Mouse (Mus musculus): ENCODE measurements around the gene Thsd7b. TPM values are rescaled to one million over a fixed set of nuclear protein-coding genes. Genes with fewer than 3 reads are reported as not detected.
"Not testable (repeated sequence)": the region's sequence is repeated elsewhere in the genome, so short reads cannot be mapped to it uniquely, and the experiment has no call there.

Gene Thsd7b
- polyA plus RNA-seq, 1 experiment from 2014 or later, result 0.54 TPM

DNA sequence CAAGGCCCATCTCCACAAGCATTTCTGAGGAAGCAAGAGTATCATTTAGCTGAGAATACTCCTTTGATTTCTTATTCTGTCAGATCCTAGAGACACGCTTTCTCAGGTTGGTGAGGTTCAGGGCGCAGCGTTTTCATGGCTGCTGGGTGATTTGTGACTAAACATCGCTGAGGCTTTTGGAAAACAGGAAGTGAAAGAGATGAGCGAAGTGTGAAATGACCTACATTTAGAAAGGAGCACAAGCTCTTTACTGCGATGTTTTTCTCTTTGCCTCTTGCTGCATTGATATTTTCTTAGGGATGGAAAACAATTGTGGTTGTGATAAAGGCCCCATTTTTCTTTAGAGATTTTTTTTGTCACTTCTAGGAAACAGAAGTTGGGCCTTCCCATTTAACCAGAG lies 351.4 kb downstream of the Thsd7b start:
- H3K9ac ChIP-seq, result no peak overlapping the region
- no peaks in the 10 kb centered on the region for H3K27me3 ChIP-seq (ENCODE audit: insufficient read depth, low read length)
- no peaks in the 10 kb centered on the region for H3K36me3 ChIP-seq (ENCODE audit: insufficient read depth)
- H3K27ac ChIP-seq (ENCODE audit: low read depth), result no peak overlapping the region
- no peaks in the 10 kb centered on the region for H3K4me1 ChIP-seq (ENCODE audit: insufficient read depth)
- H3K4me2 ChIP-seq, result no peak overlapping the region
- ATAC-seq (ENCODE audit: insufficient read depth) (no peak), DNase-seq (no peak)
- TF ChIP-seq CTCF (IDR thresholded peaks at IDR 0.05; ENCODE audit: low read depth), result no peak
- no peak overlapping the region for H3K4me3 ChIP-seq (ENCODE audit: low read depth, low read length)
- WGBS, result 54% methylated on average over 6 of the region's 6 CpGs
- H3K9me3 ChIP-seq (ENCODE audit: low read depth, low read length), result no peaks in the 10 kb centered on the region

DNA sequence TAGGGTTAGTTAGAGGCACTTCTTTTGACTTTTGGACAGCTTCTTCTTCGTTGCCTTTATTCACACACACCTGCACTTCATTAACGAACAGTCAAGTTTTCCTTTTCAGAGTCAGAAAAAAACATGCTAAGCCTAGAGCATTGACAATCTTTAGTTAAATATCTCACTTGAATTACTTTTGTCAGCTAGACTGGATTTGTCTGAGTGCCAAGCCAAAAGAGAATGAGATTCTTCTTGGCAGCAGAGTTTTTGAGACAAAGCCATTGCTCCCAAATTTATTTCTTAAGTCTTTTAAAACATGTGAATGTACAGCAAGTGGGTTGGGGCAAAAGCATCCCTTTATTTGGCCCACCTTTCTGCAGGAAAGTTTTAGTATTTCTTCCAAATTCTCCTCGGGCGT lies 362.0 kb downstream of the Thsd7b start:
- H3K9ac ChIP-seq, result no peak overlapping the region
- H3K36me3 ChIP-seq (ENCODE audit: insufficient read depth), result no peaks in the 10 kb centered on the region
- H3K4me2 ChIP-seq, result no peak overlapping the region
- ATAC-seq (ENCODE audit: insufficient read depth), result no peak
- no peak overlapping the region for H3K27ac ChIP-seq (ENCODE audit: low read depth)
- no peaks in the 10 kb centered on the region for H3K27me3 ChIP-seq (ENCODE audit: insufficient read depth, low read length)
- 69% methylated on average over 4 of the region's 4 CpGs for WGBS
- no peak for TF ChIP-seq CTCF (IDR thresholded peaks at IDR 0.05; ENCODE audit: low read depth)
- DNase-seq, result no peak
- no peak overlapping the region for H3K4me3 ChIP-seq (ENCODE audit: low read depth, low read length)
- no peaks in the 10 kb centered on the region for H3K4me1 ChIP-seq (ENCODE audit: insufficient read depth)
- no peaks in the 10 kb centered on the region for H3K9me3 ChIP-seq (ENCODE audit: low read depth, low read length)

DNA sequence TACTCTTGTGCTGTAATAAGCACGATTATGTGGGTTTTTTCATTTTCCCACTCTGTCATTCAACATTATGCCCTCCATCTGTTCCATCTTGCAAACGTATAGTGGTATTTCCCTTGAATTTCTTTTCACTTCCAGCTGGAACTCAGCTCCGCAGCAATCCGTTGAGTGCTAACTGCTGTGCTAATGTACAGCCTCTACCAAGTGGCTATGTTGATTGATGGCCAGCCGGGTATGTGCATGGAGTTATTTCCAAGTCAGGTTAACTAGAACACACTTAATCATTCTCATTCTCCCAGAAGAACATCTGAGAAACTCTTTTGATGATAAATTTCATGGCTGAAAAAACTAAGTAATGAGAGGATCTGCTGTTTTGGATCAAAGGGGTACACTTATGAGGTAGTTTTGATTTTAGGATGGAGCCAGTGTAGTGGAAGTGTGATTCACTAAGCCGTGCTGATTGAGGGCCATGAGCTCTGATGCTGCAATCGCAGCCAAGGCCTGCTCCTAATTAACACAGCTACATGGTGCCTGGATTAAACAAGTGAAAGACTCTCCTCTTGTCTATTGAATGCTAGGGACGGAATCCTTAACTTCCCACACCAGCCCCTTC lies 371.3 kb downstream of the Thsd7b start:
- ATAC-seq (ENCODE audit: insufficient read depth) (no peak), DNase-seq (no peak)
- WGBS, result 63% methylated on average over 8 of the region's 8 CpGs
- no peaks in the 10 kb centered on the region for H3K27me3 ChIP-seq (ENCODE audit: insufficient read depth, low read length)
- H3K27ac ChIP-seq (ENCODE audit: low read depth), result no peak overlapping the region
- no peak for TF ChIP-seq CTCF (IDR thresholded peaks at IDR 0.05; ENCODE audit: low read depth)
- no peak overlapping the region for H3K9ac ChIP-seq
- no peak overlapping the region for H3K4me3 ChIP-seq (ENCODE audit: low read depth, low read length)
- H3K4me1 ChIP-seq (ENCODE audit: insufficient read depth), result no peaks in the 10 kb centered on the region
- no peaks in the 10 kb centered on the region for H3K9me3 ChIP-seq (ENCODE audit: low read depth, low read length)
- no peaks in the 10 kb centered on the region for H3K36me3 ChIP-seq (ENCODE audit: insufficient read depth)
- no peak overlapping the region for H3K4me2 ChIP-seq

DNA sequence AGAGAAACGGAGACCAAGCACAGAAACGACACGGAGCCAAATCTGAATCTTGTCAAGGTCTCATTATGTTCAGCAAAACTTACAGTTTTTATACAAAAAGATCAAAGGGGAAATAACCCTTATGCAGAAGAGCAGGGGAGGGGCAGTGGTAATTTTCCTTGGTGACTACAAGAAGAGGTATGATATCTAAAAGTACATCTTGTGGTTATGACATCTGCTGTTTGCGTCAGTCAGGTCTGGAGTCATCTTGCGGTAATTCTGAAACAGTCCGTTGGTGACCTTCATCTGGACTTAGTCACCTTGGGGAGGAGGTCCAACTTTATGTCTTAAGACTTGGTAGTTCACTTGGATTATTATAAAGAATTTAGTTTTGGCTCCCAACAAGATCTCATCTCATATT lies 378.3 kb downstream of the Thsd7b start:
- H3K9me3 ChIP-seq (ENCODE audit: low read depth, low read length); H3K4me3 ChIP-seq (ENCODE audit: low read depth, low read length); H3K27me3 ChIP-seq (ENCODE audit: insufficient read depth, low read length); H3K27ac ChIP-seq (ENCODE audit: low read depth); H3K4me2 ChIP-seq; ATAC-seq (ENCODE audit: insufficient read depth); H3K4me1 ChIP-seq (ENCODE audit: insufficient read depth); H3K9ac ChIP-seq; DNase-seq; H3K36me3 ChIP-seq (ENCODE audit: insufficient read depth): not testable (repeated sequence)
- 89% methylated on average over 6 of the region's 6 CpGs for WGBS

DNA sequence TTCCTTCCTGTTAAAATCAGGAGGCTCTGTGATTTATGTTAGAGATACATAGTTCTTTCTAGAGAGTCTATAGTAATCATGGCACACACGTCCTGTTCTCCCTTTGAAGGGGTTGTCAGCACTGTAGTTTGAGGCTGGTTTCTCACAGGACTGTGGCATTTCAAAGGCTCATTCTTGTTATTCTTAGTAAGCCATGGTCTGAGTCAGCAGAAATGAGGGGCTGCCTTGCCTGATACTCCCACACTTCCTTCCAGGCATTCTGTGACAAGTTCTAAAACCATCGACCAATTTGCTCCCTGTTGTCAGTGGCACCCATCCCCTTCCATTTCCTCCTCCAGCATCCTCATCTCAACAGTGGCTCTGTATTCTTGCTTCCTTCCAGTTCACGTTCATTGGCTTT lies 384.9 kb downstream of the Thsd7b start:
- no peaks in the 10 kb centered on the region for H3K4me1 ChIP-seq (ENCODE audit: insufficient read depth)
- WGBS, result 48% methylated on average over 3 of the region's 3 CpGs
- no peak overlapping the region for H3K4me3 ChIP-seq (ENCODE audit: low read depth, low read length)
- H3K4me2 ChIP-seq, result no peak overlapping the region
- ATAC-seq (ENCODE audit: insufficient read depth) (no peak), DNase-seq (no peak)
- no peak overlapping the region for H3K9ac ChIP-seq
- no peaks in the 10 kb centered on the region for H3K9me3 ChIP-seq (ENCODE audit: low read depth, low read length)
- no peaks in the 10 kb centered on the region for H3K27me3 ChIP-seq (ENCODE audit: insufficient read depth, low read length)
- no peak overlapping the region for H3K27ac ChIP-seq (ENCODE audit: low read depth)
- H3K36me3 ChIP-seq (ENCODE audit: insufficient read depth), result no peaks in the 10 kb centered on the region
- no peak for TF ChIP-seq CTCF (IDR thresholded peaks at IDR 0.05; ENCODE audit: low read depth)

DNA sequence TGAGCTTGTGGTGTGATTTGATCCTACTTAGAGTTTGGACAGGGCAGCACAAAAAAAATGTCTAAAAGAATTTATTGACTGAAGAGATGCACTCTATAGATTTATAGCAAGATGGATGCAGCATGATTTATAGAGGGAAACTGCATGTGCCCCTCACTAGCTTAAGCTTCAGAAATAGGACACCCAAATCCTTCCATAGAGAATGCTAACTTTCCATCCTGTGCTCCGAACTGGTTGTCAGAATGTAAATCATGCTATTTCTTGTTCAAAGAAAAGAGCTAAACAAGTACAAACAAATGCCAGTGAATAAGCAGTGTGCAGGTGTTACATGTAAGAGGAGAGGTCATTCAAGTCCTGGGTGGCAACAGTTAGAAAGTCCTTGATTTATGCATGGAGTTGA lies 402.8 kb downstream of the Thsd7b start:
- Histone ChIP-seq H3K9ac (no peak overlapping the region), H3K9me3 (ENCODE audit: low read depth, low read length) (no peaks in the 10 kb centered on the region), H3K4me2 (no peak overlapping the region), H3K4me1 (ENCODE audit: insufficient read depth) (no peaks in the 10 kb centered on the region), H3K36me3 (ENCODE audit: insufficient read depth) (no peaks in the 10 kb centered on the region), H3K27ac (ENCODE audit: low read depth) (no peak overlapping the region), H3K4me3 (ENCODE audit: low read depth, low read length) (no peak overlapping the region), H3K27me3 (ENCODE audit: insufficient read depth, low read length) (no peaks in the 10 kb centered on the region)
- 55% methylated on average over 1 of the region's 1 CpGs for WGBS
- DNase-seq (no peak), ATAC-seq (ENCODE audit: insufficient read depth) (no peak)
- TF ChIP-seq CTCF (IDR thresholded peaks at IDR 0.05; ENCODE audit: low read depth), result no peak

DNA sequence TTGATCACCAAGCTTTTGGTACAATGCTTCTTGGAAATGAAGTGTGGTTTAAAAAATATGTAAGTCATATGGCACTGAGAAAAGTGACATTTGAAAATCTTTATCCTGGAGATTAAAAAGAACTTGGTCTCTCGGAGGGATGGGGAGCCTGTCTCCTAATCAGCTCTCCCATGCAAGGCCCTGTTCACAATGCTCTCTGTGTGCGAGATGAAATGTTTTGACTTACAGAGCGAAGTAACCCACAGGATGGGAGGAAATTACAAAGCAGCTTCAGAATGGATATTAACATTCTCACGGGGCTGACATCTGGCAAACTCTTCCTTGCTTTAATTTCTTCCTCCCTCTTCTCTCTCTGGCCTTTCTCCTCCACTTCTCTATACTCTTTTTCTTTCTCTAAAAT lies 405.7 kb downstream of the Thsd7b start:
- no peak overlapping the region for H3K27ac ChIP-seq (ENCODE audit: low read depth)
- H3K27me3 ChIP-seq (ENCODE audit: insufficient read depth, low read length), result no peaks in the 10 kb centered on the region
- no peak overlapping the region for H3K4me2 ChIP-seq
- no peaks in the 10 kb centered on the region for H3K9me3 ChIP-seq (ENCODE audit: low read depth, low read length)
- no peaks in the 10 kb centered on the region for H3K36me3 ChIP-seq (ENCODE audit: insufficient read depth)
- no peaks in the 10 kb centered on the region for H3K4me1 ChIP-seq (ENCODE audit: insufficient read depth)
- DNase-seq, result peak; percentile 21
- TF ChIP-seq CTCF (IDR thresholded peaks at IDR 0.05; ENCODE audit: low read depth), result no peak
- H3K9ac ChIP-seq, result no peak overlapping the region
- 30% methylated on average over 4 of the region's 4 CpGs for WGBS
- H3K4me3 ChIP-seq (ENCODE audit: low read depth, low read length), result no peak overlapping the region
- no peak for ATAC-seq (ENCODE audit: insufficient read depth)

DNA sequence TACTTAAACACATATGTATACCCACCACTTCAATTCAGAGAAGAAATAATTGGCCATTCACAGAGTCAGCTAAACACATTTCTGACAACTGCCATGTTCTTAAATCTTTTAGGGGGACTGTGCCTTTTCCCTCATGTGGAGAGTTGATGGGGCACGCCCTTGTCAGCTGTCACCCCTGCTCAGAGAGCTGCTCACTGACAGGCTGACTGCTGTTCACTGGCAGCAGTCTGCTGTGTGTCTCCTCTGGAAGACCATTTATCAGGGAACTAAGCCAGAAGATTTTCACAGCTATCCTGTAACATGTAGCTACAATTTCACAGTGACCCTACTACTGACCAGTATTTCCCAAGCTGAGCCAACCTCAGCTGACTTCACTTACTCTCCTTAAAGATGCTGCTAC lies 432.6 kb downstream of the Thsd7b start:
- Histone ChIP-seq H3K27ac (ENCODE audit: low read depth) (no peak overlapping the region), H3K4me1 (ENCODE audit: insufficient read depth) (no peaks in the 10 kb centered on the region), H3K9me3 (ENCODE audit: low read depth, low read length) (no peaks in the 10 kb centered on the region), H3K9ac (no peak overlapping the region), H3K36me3 (ENCODE audit: insufficient read depth) (no peaks in the 10 kb centered on the region), H3K4me2 (no peak overlapping the region), H3K4me3 (ENCODE audit: low read depth, low read length) (no peak overlapping the region), H3K27me3 (ENCODE audit: insufficient read depth, low read length) (no peaks in the 10 kb centered on the region)
- DNase-seq (peak; percentile 7), ATAC-seq (ENCODE audit: insufficient read depth) (no peak; the same call in 1 of the 2 replicates)
- TF ChIP-seq CTCF (IDR thresholded peaks at IDR 0.05; ENCODE audit: low read depth), result no peak
- WGBS, result 76% methylated on average over 1 of the region's 1 CpGs
